27 mouse cellular contexts compared by ENCODE assay signal in genomic region chr14:56034433-56034832, GRCm38 (mm10). TPM values are rescaled to one million over a fixed set of nuclear protein-coding genes. Genes with fewer than 3 reads are reported as not detected.
DNase-seq lines count a peak whose midpoint lies in the region; ATAC-seq and TF ChIP-seq lines count a peak whose summit lies in the region.
"Had no signal": no experiment of that assay in that cellular context is flagged by ENCODE, and none has a peak within 500 bp of the region (broad histone marks: within the 10 kb centered on the region; RNA-seq: fewer than 3 reads in every experiment).

No protein-coding gene starts in this region.

- H3K4me2 ChIP-seq in hindbrain, postnatal 0 days (ENCODE audit: low read depth, low read length), result no peak overlapping the region
- H3K4me2 ChIP-seq: embryonic facial prominence, embryonic 13.5 days; forebrain, embryonic 12.5 days; hindbrain, embryonic 13.5 days; limb, embryonic 15.5 days had no signal

- DNase-seq in urinary bladder, postnatal 14 days (ENCODE audit: low spot score), result peak; percentile 47
- no peak for DNase-seq in urinary bladder, postnatal 10 days (ENCODE audit: low spot score)
- peak; percentile 3 for DNase-seq in lung, postnatal 10 days
- peak; percentile 42 to 44 for DNase-seq in urinary bladder, postnatal 36 days (ENCODE audit: low spot score in 2 of 2)
- DNase-seq in left cerebral cortex, adult 9 months (ENCODE audit: low spot score in 2 of 2), result no peak
- DNase-seq in hindbrain, postnatal 0 days (ENCODE audit: low spot score), result no peak
- DNase-seq: adrenal gland, postnatal 25 days; cerebellum, adult 18-20 months; gastrocnemius, postnatal 14 days; kidney, adult 11 months; kidney, postnatal 4 days; thymus, postnatal 36 days had no signal

- H3K27me3 ChIP-seq in hindbrain, postnatal 0 days (ENCODE audit: insufficient read depth, low read length), result no peaks in the 10 kb centered on the region
- H3K27me3 ChIP-seq: embryonic facial prominence, embryonic 13.5 days; forebrain, embryonic 12.5 days; hindbrain, embryonic 13.5 days; limb, embryonic 15.5 days had no signal

- TF ChIP-seq CTCF in hindbrain, postnatal 0 days (IDR thresholded peaks at IDR 0.05; ENCODE audit: low read depth), result no peak

- no peaks in the 10 kb centered on the region for H3K9me3 ChIP-seq in hindbrain, postnatal 0 days (ENCODE audit: low read length)
- H3K9me3 ChIP-seq: embryonic facial prominence, embryonic 13.5 days; forebrain, embryonic 12.5 days; hindbrain, embryonic 13.5 days; limb, embryonic 15.5 days had no signal

- H3K4me3 ChIP-seq in hindbrain, postnatal 0 days (ENCODE audit: low read length), result no peak overlapping the region
- H3K4me3 ChIP-seq: embryonic facial prominence, embryonic 13.5 days; forebrain, embryonic 12.5 days; hindbrain, embryonic 13.5 days; limb, embryonic 15.5 days had no signal

- H3K27ac ChIP-seq in hindbrain, postnatal 0 days, result no peak overlapping the region
- H3K27ac ChIP-seq: embryonic facial prominence, embryonic 13.5 days; forebrain, embryonic 12.5 days; hindbrain, embryonic 13.5 days; limb, embryonic 15.5 days had no signal

- no peak overlapping the region for H3K9ac ChIP-seq in hindbrain, postnatal 0 days (replicated peaks; ENCODE audit: low read length)
- H3K9ac ChIP-seq: embryonic facial prominence, embryonic 13.5 days; forebrain, embryonic 12.5 days; hindbrain, embryonic 13.5 days; limb, embryonic 15.5 days had no signal

- 74% methylated on average over 2 of the region's 2 CpGs for WGBS in hindbrain, postnatal 0 days

- peak; percentile 50; the same call in 1 of the 2 replicates for ATAC-seq in common myeloid progenitor, adult 5-6 weeks (replicated peaks; ENCODE audit: low read depth, poor library complexity, severe bottlenecking)
- no peak for ATAC-seq in hindbrain, postnatal 0 days

- H3K36me3 ChIP-seq in hindbrain, postnatal 0 days (ENCODE audit: insufficient read depth, low read length), result no peaks in the 10 kb centered on the region
- H3K36me3 ChIP-seq: embryonic facial prominence, embryonic 13.5 days; forebrain, embryonic 12.5 days; hindbrain, embryonic 13.5 days; limb, embryonic 15.5 days had no signal

- H3K4me1 ChIP-seq in hindbrain, postnatal 0 days (ENCODE audit: insufficient read depth, low read length), result no peaks in the 10 kb centered on the region
- H3K4me1 ChIP-seq: embryonic facial prominence, embryonic 13.5 days; forebrain, embryonic 12.5 days; hindbrain, embryonic 13.5 days; limb, embryonic 15.5 days had no signal

RNA-seq across cellular contexts. Expression of gene Mcpt9, which starts 4.1 kb away (rescaled TPM):
- not detected in 2 replicates for total RNA-seq in common myeloid progenitor, adult 5-6 weeks (2017)
- not detected in 2 replicates for total RNA-seq in hindbrain, postnatal 0 days (2014; rRNA removed)
- polyA plus RNA-seq in hindbrain, postnatal 0 days (2015; fragmentation: Nextera tagmentation; extraction: Ambion mirVana), result not detected in 2 replicates
- total RNA-seq: adrenal gland, postnatal 25 days; gastrocnemius, postnatal 14 days; heart, adult 8-10 months; layer of hippocampus, postnatal 14 days; left cerebral cortex, postnatal 25 days; midbrain, postnatal 0 days had no signal
- polyA plus RNA-seq: cortical plate, adult 2 months; embryonic facial prominence, embryonic 13.5 days; forebrain, embryonic 12.5 days; frontal cortex, adult 2 months; heart, embryonic 16.5 days; hindbrain, embryonic 13.5 days; limb, embryonic 15.5 days; liver, embryonic 16.5 days; midbrain, postnatal 0 days; neural tube, embryonic 11.5 days; testis, adult 2 months had no signal

RNA-seq across cellular contexts. Expression of gene Mcpt2, which starts 7.4 kb away (rescaled TPM):
- total RNA-seq in common myeloid progenitor, adult 5-6 weeks (2017), result not detected in 2 replicates
- not detected in 2 replicates for total RNA-seq in hindbrain, postnatal 0 days (2014; rRNA removed)
- polyA plus RNA-seq in hindbrain, postnatal 0 days (2015; fragmentation: Nextera tagmentation; extraction: Ambion mirVana), result not detected in 2 replicates
- total RNA-seq: adrenal gland, postnatal 25 days; gastrocnemius, postnatal 14 days; heart, adult 8-10 months; layer of hippocampus, postnatal 14 days; left cerebral cortex, postnatal 25 days; midbrain, postnatal 0 days had no signal
- polyA plus RNA-seq: cortical plate, adult 2 months; forebrain, embryonic 12.5 days; frontal cortex, adult 2 months; heart, embryonic 16.5 days; hindbrain, embryonic 13.5 days; midbrain, postnatal 0 days; neural tube, embryonic 11.5 days; testis, adult 2 months had no signal

RNA-seq across cellular contexts. Expression of gene Mcpt1, which starts 16.7 kb away (rescaled TPM):
- total RNA-seq in common myeloid progenitor, adult 5-6 weeks (2017), result not detected in 2 replicates
- not detected in 2 replicates for total RNA-seq in hindbrain, postnatal 0 days (2014; rRNA removed)
- polyA plus RNA-seq in hindbrain, postnatal 0 days (2015; fragmentation: Nextera tagmentation; extraction: Ambion mirVana), result not detected in 2 replicates
- total RNA-seq: adrenal gland, postnatal 25 days; gastrocnemius, postnatal 14 days; heart, adult 8-10 months; layer of hippocampus, postnatal 14 days; left cerebral cortex, postnatal 25 days; midbrain, postnatal 0 days had no signal
- polyA plus RNA-seq: cortical plate, adult 2 months; embryonic facial prominence, embryonic 13.5 days; forebrain, embryonic 12.5 days; frontal cortex, adult 2 months; heart, embryonic 16.5 days; hindbrain, embryonic 13.5 days; liver, embryonic 16.5 days; midbrain, postnatal 0 days; neural tube, embryonic 11.5 days; testis, adult 2 months had no signal

RNA-seq across cellular contexts. Expression of gene Mcpt4, which starts 27.7 kb away (rescaled TPM):
- not detected in 2 replicates for total RNA-seq in common myeloid progenitor, adult 5-6 weeks (2017)
- total RNA-seq in hindbrain, postnatal 0 days (2014; rRNA removed), result not detected in 2 replicates
- 0.48 TPM in 1 of 2 replicates, not detected in the other for polyA plus RNA-seq in hindbrain, postnatal 0 days (2015; fragmentation: Nextera tagmentation; extraction: Ambion mirVana)
- total RNA-seq: layer of hippocampus, postnatal 14 days; left cerebral cortex, postnatal 25 days had no signal
- polyA plus RNA-seq: cortical plate, adult 2 months; forebrain, embryonic 12.5 days; hindbrain, embryonic 13.5 days; liver, embryonic 16.5 days; midbrain, postnatal 0 days; neural tube, embryonic 11.5 days; testis, adult 2 months had no signal

RNA-seq across cellular contexts. Expression of gene Mcpt8, which starts 50.6 kb away (rescaled TPM):
- 14.9 and 21.7 TPM in 2 replicates for total RNA-seq in common myeloid progenitor, adult 5-6 weeks (2017)
- total RNA-seq in hindbrain, postnatal 0 days (2014; rRNA removed), result not detected in 2 replicates
- polyA plus RNA-seq in hindbrain, postnatal 0 days (2015; fragmentation: Nextera tagmentation; extraction: Ambion mirVana), result not detected in 2 replicates
- total RNA-seq: adrenal gland, postnatal 25 days; gastrocnemius, postnatal 14 days; heart, adult 8-10 months; layer of hippocampus, postnatal 14 days; left cerebral cortex, postnatal 25 days; midbrain, postnatal 0 days had no signal
- polyA plus RNA-seq: cortical plate, adult 2 months; forebrain, embryonic 12.5 days; frontal cortex, adult 2 months; hindbrain, embryonic 13.5 days; midbrain, postnatal 0 days; neural tube, embryonic 11.5 days; testis, adult 2 months had no signal

Comparison
In these comparisons a context has a peak if more than half of its experiments do, and no peak if none do; other contexts are left out.
1. DNase-seq: peak in urinary bladder, postnatal 14 days (single experiment), lung, postnatal 10 days (single experiment) and urinary bladder, postnatal 36 days (2 of 2); none in urinary bladder, postnatal 10 days (single experiment), left cerebral cortex, adult 9 months (0 of 2) and hindbrain, postnatal 0 days (single experiment).